Mouse (Mus musculus): ENCODE measurements around the gene Nfe2.

- TF ChIP-seq MAX (IDR thresholded peaks at IDR 0.05; ENCODE audit: low read length) (no peak), RCOR1 (conservative IDR thresholded peaks at IDR 0.05; ENCODE audit: low read depth, low read length) (no peak), UBTF (IDR thresholded peaks at IDR 0.05; ENCODE audit: low read depth, low read length) (no peak), CTCF (conservative IDR thresholded peaks at IDR 0.05 in 1 of 2, IDR thresholded peaks at IDR 0.05 in 1 of 2; ENCODE audit: low read depth in 2 of 2, low read length in 2 of 2) (no peak), NRF1 (IDR thresholded peaks at IDR 0.05; ENCODE audit: low read depth, low read length) (no peak), ELF1 (IDR thresholded peaks at IDR 0.05; ENCODE audit: low read depth, low read length) (no peak), PAX5 (IDR thresholded peaks at IDR 0.05; ENCODE audit: low read length) (no peak)
Measured at GRCm38 (mm10) chr15:103237295-103237694, 20.9 kb downstream of the Nfe2 start.

All from CH12.LX (cell line).